Mouse (Mus musculus) G1E (cell line): Measurements from ENCODE around the gene 3110009E18Rik. TPM values are rescaled to one million over a fixed set of nuclear protein-coding genes. Genes with fewer than 3 reads are reported as not detected.

Experiments used
- ATAC-seq: 2 replicates; pipeline ENCODE4 v1.8.0; 2016; ENCODE audit warnings: mild to moderate bottlenecking; ENCODE audit not compliant: insufficient number of reproducible peaks, poor library complexity, low FRiP score, severe bottlenecking; ENCODE audit errors: extremely low read depth
- DNase-seq: peaks from one replicate; pipeline ENCODE4 v3.0.0; 2012; ENCODE audit warnings: low spot score
- H3K27me3 ChIP-seq: 2 replicates; pipeline ENCODE4 v1.6.1; 2012; ENCODE audit warnings: mild to moderate bottlenecking, low read length, inconsistent platforms; ENCODE audit not compliant: insufficient read depth
- H3K36me3 ChIP-seq: replicated peaks from 2 replicates; pipeline ENCODE3; 2012; ENCODE audit warnings: mild to moderate bottlenecking, inconsistent platforms
- H3K4me1 ChIP-seq: 2 replicates; pipeline ENCODE4 v1.6.1; 2012; ENCODE audit warnings: low read depth, low read length, inconsistent platforms, mixed read lengths; ENCODE audit not compliant: insufficient read depth
- H3K4me3 ChIP-seq: 2 replicates; pipeline ENCODE4 v1.5.1; 2012; ENCODE audit warnings: low read depth, mild to moderate bottlenecking, inconsistent platforms, low read length, moderate library complexity, mixed read lengths
- H3K9me3 ChIP-seq: replicated peaks from 2 replicates; pipeline ENCODE4 v1.6.1; 2012; ENCODE audit warnings: inconsistent platforms
- CTCF ChIP-seq: IDR thresholded peaks from 2 replicates; pipeline ENCODE4 v1.5.1; 2012; ENCODE audit warnings: low read depth, low read length, inconsistent platforms, mixed read lengths
- GATA1 ChIP-seq: IDR thresholded peaks from 2 replicates; pipeline ENCODE4 v1.6.1; 2012; ENCODE audit warnings: borderline replicate concordance, low read length, inconsistent platforms, mixed read lengths
- GATA2 ChIP-seq: IDR thresholded peaks from 2 replicates; pipeline ENCODE4 v1.6.1; 2012; ENCODE audit warnings: low read depth, low read length, inconsistent platforms, borderline replicate concordance
- POLR2AphosphoS5 ChIP-seq: IDR thresholded peaks from 2 replicates; pipeline ENCODE4 v1.6.1; 2012; ENCODE audit warnings: low read depth, low read length, inconsistent platforms; ENCODE audit not compliant: insufficient replicate concordance
- TAL1 ChIP-seq: conservative IDR thresholded peaks from 2 replicates; pipeline ENCODE4 v1.6.1; 2012; ENCODE audit warnings: low read depth, low read length, inconsistent platforms, mixed read lengths
- polyA plus RNA-seq: library from polyadenylated mRNA; stranded (reverse); fragments of >175 nt; gene quantifications from 2 replicates; pipeline ENCODE4 v1.2.3, GENCODE M21; 2012
- total RNA-seq, 2 experiments: library from RNA; stranded (forward) in 1 of 2; stranded (reverse) in 1 of 2; fragments of 200-1000 nt in 1 of 2; fragments of >200 nt in 1 of 2; fragmentation: Nextera tagmentation in 1 of 2; gene quantifications; 2 replicates each; pipeline ENCODE4 v1.2.3; 2014 to 2017

Gene 3110009E18Rik
- total and polyA plus RNA-seq, 3 experiments: 7.5 to 24.9 (median 15.0) TPM

- peaks cover 21% of the 10 kb centered on the region for H3K36me3 ChIP-seq
- no peak for DNase-seq
These were observed 18.0 kb downstream of the 3110009E18Rik start for GRCm38 (mm10) chr1:120138923-120139540.

GRCm38 (mm10) chr1:120140144-120140693 lies 19.2 kb downstream of the 3110009E18Rik start:
- H3K27me3 ChIP-seq: no peaks in the 10 kb centered on the region
- DNase-seq (no peak), ATAC-seq (no peak)
- no peak overlapping the region for H3K4me3 ChIP-seq
- H3K36me3 ChIP-seq: peaks cover 20% of the 10 kb centered on the region
- no peaks in the 10 kb centered on the region for H3K9me3 ChIP-seq
- peaks cover 9% of the 10 kb centered on the region for H3K4me1 ChIP-seq
- TF ChIP-seq GATA1 (no peak), GATA2 (no peak), CTCF (no peak), TAL1 (no peak), POLR2AphosphoS5 (no peak)

More at GRCm38 (mm10) chr1:120138923-120139540, 18.0 kb downstream of the 3110009E18Rik start:
- Histone ChIP-seq H3K4me3 (no peak overlapping the region), H3K27me3 (no peaks in the 10 kb centered on the region), H3K9me3 (no peaks in the 10 kb centered on the region), H3K4me1 (peaks cover 9% of the 10 kb centered on the region)
- TF ChIP-seq POLR2AphosphoS5 (no peak), GATA1 (no peak), CTCF (no peak), GATA2 (no peak), TAL1 (no peak)
- no peak for ATAC-seq

- Histone ChIP-seq H3K4me1 (peaks cover 3% of the 10 kb centered on the region), H3K9me3 (no peaks in the 10 kb centered on the region), H3K36me3 (peaks cover 21% of the 10 kb centered on the region), H3K4me3 (no peak overlapping the region), H3K27me3 (no peaks in the 10 kb centered on the region)
- ATAC-seq (no peak), DNase-seq (no peak)
- TF ChIP-seq TAL1 (no peak), GATA1 (no peak), CTCF (no peak), GATA2 (no peak), POLR2AphosphoS5 (no peak)
These were observed 21.6 kb downstream of the 3110009E18Rik start for GRCm38 (mm10) chr1:120142551-120142950.

GRCm38 (mm10) chr1:120145527-120146216 lies 24.7 kb downstream of the 3110009E18Rik start:
- Histone ChIP-seq H3K4me1 (peaks cover 3% of the 10 kb centered on the region), H3K4me3 (no peak overlapping the region), H3K27me3 (no peaks in the 10 kb centered on the region), H3K9me3 (no peaks in the 10 kb centered on the region), H3K36me3 (peaks cover 27% of the 10 kb centered on the region)
- DNase-seq: no peak
- no peak for ATAC-seq
- no peak for TF ChIP-seq POLR2AphosphoS5
- no peak for TF ChIP-seq GATA2

GRCm38 (mm10) chr1:120146994-120147393 lies 26.0 kb downstream of the 3110009E18Rik start:
- ATAC-seq: no peak
- TF ChIP-seq CTCF: no peak
- TF ChIP-seq POLR2AphosphoS5: no peak
- no peak for TF ChIP-seq GATA1
- no peak for TF ChIP-seq GATA2
- no peak for TF ChIP-seq TAL1
- Histone ChIP-seq H3K27me3 (no peaks in the 10 kb centered on the region), H3K9me3 (no peaks in the 10 kb centered on the region), H3K4me3 (no peak overlapping the region), H3K4me1 (peaks cover 3% of the 10 kb centered on the region), H3K36me3 (peaks cover 40% of the 10 kb centered on the region)
- DNase-seq: no peak

GRCm38 (mm10) chr1:120154232-120154631 lies 33.2 kb downstream of the 3110009E18Rik start:
- no peaks in the 10 kb centered on the region for H3K9me3 ChIP-seq
- H3K4me1 ChIP-seq: no peaks in the 10 kb centered on the region
- peaks cover 66% of the 10 kb centered on the region for H3K36me3 ChIP-seq
- peak; percentile 51 for ATAC-seq
- no peak overlapping the region for H3K4me3 ChIP-seq
- TF ChIP-seq CTCF (peak; percentile 25; the same call in 1 of the 2 replicates), GATA1 (no peak)
- no peaks in the 10 kb centered on the region for H3K27me3 ChIP-seq
- DNase-seq: no peak

- Histone ChIP-seq H3K4me1 (no peaks in the 10 kb centered on the region), H3K9me3 (no peaks in the 10 kb centered on the region), H3K4me3 (no peak overlapping the region), H3K27me3 (no peaks in the 10 kb centered on the region), H3K36me3 (peaks cover 74% of the 10 kb centered on the region)
- DNase-seq: peak; percentile 21
- no peak for ATAC-seq
- TF ChIP-seq CTCF (peak; percentile 71), GATA1 (no peak)
These were observed 34.3 kb downstream of the 3110009E18Rik start for GRCm38 (mm10) chr1:120155325-120155724.
